Mouse (Mus musculus) adrenal gland (tissue): ENCODE data around the gene Cldn34b3.
"Not testable (repeated sequence)": the region's sequence is repeated elsewhere in the genome, so short reads cannot be mapped to it uniquely, and the experiment has no call there.

Experiments used
- intact Hi-C: fragments of 180-260 bp; cut with DNase I; formaldehyde crosslinking; loops from one replicate; pipeline ENCODE4 v1.15.1; 2025
- long read RNA-seq, 2 experiments: library from polyadenylated mRNA; unstranded; transcript quantifications; one replicate each; pipeline ENCODE4 v2.0.0; 2020; ENCODE audit warnings: borderline replicate concordance in 1 of 2; ENCODE audit not compliant: insufficient replicate concordance in 1 of 2

The Cldn34b3 gene
- long read RNA-seq, experiment 1: 0 reads
- long read RNA-seq, experiment 2: 0 reads

DNA sequence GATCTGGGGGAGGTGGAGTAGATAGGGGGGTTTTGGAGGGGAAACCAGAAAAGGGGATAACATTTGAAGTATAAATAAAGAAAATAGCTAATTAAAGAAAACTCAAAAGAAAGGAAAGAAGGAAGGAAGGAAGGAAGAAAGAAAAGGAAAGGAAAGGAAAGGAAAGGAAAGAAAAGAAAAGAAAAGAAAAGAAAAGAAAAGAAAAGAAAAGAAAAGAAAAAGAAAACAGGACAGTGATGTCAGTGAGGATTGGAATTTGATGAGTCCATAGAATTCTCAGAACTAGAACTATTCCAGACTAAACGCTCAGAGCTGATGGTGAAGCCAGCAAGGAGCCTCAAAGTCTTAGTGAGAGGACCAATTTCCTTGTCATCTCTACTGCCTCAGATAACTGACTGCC lies at the start of gene Cldn34b3:
Gene Cldn34b3, plus strand, starts transcription at position 301 of the 400 bp plus-strand sequence.
- intact Hi-C loops: not testable (repeated sequence)
